Mouse (Mus musculus) gastrocnemius, postnatal 4 days (tissue): ENCODE results near the gene Olfr522. TPM values are rescaled to one million over a fixed set of nuclear protein-coding genes. Genes with fewer than 3 reads are reported as not detected.
A peak's percentile ranks its signal among the peaks of the same experiment; 100 is the strongest.

Experiments
- DNase-seq, 2 experiments: peaks; one replicate each; pipeline ENCODE4 v3.0.0; 2021 to 2022; ENCODE audit warnings: low spot score in 2 of 2, mixed read lengths in 2 of 2
- total RNA-seq, 2 experiments: library from RNA; stranded (reverse); gene quantifications; 2 replicates each; pipeline ENCODE4 v1.2.3; 2021

Olfr522 gene
- total RNA-seq, 2 experiments from 2014 or later = not detected

GRCm38 (mm10) chr7:140116329-140117054 is 48.1 kb downstream of the Olfr522 start, which contains the start of gene Echs1:
Echs1 (minus strand) TSS chr7:140116476.
- peak; percentile 75 to 89 for DNase-seq

DNA sequence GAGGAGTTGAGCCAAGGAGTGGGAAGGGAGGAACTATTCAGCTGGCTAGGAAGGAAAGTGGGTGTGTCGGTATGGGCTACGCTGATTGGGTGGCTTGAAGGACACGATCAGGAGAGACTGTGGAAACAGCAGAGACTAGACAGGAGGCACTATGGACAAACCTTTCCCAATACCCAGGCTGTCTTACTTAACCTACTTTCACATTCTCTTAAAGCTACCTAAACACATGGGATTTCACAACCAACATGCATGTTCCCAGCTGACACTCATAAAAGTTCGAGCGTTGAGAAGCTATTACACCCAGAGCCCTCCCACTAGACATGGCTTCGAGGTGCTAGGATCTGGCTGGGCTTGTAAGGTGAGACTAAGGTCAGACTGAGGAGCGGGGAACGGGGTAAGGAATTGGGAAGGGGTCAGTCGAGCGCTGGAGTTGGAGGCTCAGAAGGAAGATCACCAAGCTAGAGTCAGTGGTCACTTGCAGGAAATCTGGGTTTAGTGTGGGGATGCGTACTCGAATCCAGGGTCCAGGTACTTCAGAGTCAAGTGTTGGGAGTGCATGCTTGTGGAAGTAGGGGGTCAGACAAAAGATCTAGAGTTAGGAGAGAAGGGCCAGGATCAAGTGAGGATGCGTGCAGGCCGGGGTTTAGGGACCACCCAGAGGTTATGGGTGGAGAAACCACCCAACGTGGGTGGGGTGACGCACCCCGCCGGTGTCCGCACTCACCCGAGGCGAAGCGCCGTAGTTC is 48.8 kb downstream of the Olfr522 start, which contains the start of gene Paox:
Gene Paox, plus strand, starts transcription at position 217 of the 746 bp plus-strand sequence.
- DNase-seq = peak in 1 of 2 experiments; percentile 32

DNA sequence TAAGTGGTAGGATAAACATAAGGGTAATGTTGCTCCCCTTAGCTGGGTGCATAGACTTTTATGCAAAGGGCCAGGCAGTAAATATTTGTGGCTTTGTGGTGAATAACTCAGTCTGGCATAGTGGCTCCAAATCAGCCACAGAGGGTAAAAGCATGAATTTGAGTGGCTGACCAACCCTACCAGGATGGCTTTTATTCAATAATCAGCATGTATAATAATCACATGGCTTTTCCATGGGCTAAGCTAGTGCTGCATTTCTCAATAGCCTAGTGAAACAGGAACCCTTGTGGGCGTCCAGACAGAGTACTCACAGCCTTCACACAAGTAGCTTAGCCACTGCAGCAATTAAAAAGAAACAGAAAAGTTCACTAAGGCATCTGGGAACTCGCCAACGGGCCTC is 52.6 kb downstream of the Olfr522 start:
- DNase-seq = no peak

Other genes with a start within 250 kb of the Olfr522 start
- gene Utf1, start 221.0 kb downstream of the Olfr522 start, total RNA-seq = not detected
- not detected for gene 6430531B16Rik, start 186.0 kb downstream of the Olfr522 start, total RNA-seq
- gene Adam8, start 172.2 kb downstream of the Olfr522 start, total RNA-seq = 1 to 10 TPM in 1 of 2 experiments, under 1 TPM in 1; 0.78 to 1.1 TPM
- gene Zfp511, start 128.4 kb downstream of the Olfr522 start, total RNA-seq = 10 to 100 TPM; 11.0 to 11.2 TPM
- gene Tubgcp2, start 128.1 kb downstream of the Olfr522 start, total RNA-seq = 10 to 100 TPM; 34.6 to 38.0 TPM
- not detected for gene Msx3, start 115.7 kb downstream of the Olfr522 start, total RNA-seq
- not detected for gene Caly, start 82.2 kb downstream of the Olfr522 start, total RNA-seq
- gene Prap1, start 71.4 kb downstream of the Olfr522 start, total RNA-seq = not detected
- 10 to 100 TPM; 30.6 to 32.4 TPM for gene Fuom, start 62.3 kb downstream of the Olfr522 start, total RNA-seq
- 1 to 10 TPM; 6.6 to 7.0 TPM for gene Paox, start 49.0 kb downstream of the Olfr522 start, total RNA-seq
- 10 to 100 TPM; 78.9 to 80.2 TPM for gene Echs1, start 48.3 kb downstream of the Olfr522 start, total RNA-seq
- gene Mtg1, start 27.2 kb downstream of the Olfr522 start, total RNA-seq = 10 to 100 TPM; 19.6 to 20.4 TPM
- under 1 TPM; 0.29 to 0.42 TPM for gene Sprn, start 9.9 kb downstream of the Olfr522 start, total RNA-seq
- not detected for gene Olfr523, start 8.5 kb upstream of the Olfr522 start, total RNA-seq
- not detected for gene Olfr524, start 41.2 kb upstream of the Olfr522 start, total RNA-seq
- under 1 TPM in 1 of 2 experiments, not detected in 1; 0.16 TPM for gene Cd163l1, start 53.5 kb upstream of the Olfr522 start, total RNA-seq
- gene 5830411N06Rik, start 82.5 kb upstream of the Olfr522 start, total RNA-seq = not detected
- not detected for gene Olfr525, start 156.1 kb upstream of the Olfr522 start, total RNA-seq
- not detected for gene Olfr527, start 169.3 kb upstream of the Olfr522 start, total RNA-seq
- gene Olfr60, start 196.9 kb upstream of the Olfr522 start, total RNA-seq = not detected
- not detected for gene Olfr530, start 211.6 kb upstream of the Olfr522 start, total RNA-seq
- gene Olfr531, start 238.2 kb upstream of the Olfr522 start, total RNA-seq = not detected